Mouse (Mus musculus): ENCODE results near the gene Hist1h2ad. TPM values are rescaled to one million over a fixed set of nuclear protein-coding genes. Genes with fewer than 3 reads are reported as not detected.
"Not testable (repeated sequence)": the region's sequence is repeated elsewhere in the genome, so short reads cannot be mapped to it uniquely, and the experiment has no call there.

Gene Hist1h2ad
- polyA plus RNA-seq, 2 experiments = 4.7 to 10.4 TPM

DNA sequence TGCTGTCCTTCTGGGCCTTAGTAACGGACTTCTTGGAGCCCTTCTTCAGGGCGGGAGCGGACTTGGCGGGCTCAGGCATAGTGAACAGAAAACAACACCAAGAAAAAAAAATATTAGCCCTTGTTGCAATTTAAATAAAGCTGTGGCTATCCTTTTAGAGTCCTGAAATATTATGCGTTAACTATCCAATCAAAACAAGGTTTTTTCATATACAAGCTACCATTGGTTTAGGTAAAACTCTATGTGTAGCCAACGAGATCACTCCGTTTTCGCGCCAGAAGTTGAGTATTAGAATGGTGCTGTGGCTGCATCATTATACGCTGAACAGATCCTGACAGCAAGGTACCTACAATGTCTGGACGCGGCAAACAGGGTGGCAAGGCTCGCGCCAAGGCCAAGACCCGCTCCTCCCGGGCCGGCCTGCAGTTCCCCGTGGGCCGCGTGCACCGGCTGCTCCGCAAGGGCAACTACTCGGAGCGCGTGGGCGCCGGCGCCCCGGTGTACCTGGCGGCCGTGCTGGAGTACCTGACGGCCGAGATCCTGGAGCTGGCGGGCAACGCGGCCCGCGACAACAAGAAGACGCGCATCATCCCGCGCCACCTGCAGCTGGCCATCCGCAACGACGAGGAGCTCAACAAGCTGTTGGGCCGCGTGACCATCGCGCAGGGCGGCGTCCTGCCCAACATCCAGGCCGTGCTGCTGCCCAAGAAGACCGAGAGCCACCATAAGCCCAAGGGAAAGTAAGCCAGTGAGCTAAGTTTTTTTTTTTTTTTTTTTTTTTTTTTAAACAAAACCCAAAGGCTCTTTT is 40.4 kb upstream of the Hist1h2ad start, which contains the start of gene Hist1h2af:
Gene Hist1h2af, plus strand, starts transcription at position 347 of the 808 bp plus-strand sequence.
- ATAC-seq (ENCODE audit: insufficient read depth) (peak; percentile 36), DNase-seq (ENCODE audit: low read depth in 3 of 3, low spot score in 3 of 3) (peak; percentile 91 to 92 (median 92))
- H3K4me1 ChIP-seq (replicated peaks; ENCODE audit: control insufficient read depth in 2 of 2, insufficient read depth in 2 of 2, low read length in 1 of 2) = peaks cover 23 to 24% of the 10 kb centered on the region in 2 experiments
- TF ChIP-seq CTCF (IDR thresholded peaks at IDR 0.05; ENCODE audit: low read depth) = peak; percentile 25
- 0% methylated on average over 25 of the region's 53 CpGs for WGBS (ENCODE audit: insufficient replicate concordance)
- peak within 1 kb of the TSS; percentile 74 to 84 for H3K4me3 ChIP-seq (ENCODE audit: insufficient read depth in 1 of 2, low read depth in 2 of 2, low read length in 2 of 2)
- not testable (repeated sequence) for H3K36me3 ChIP-seq (replicated peaks; ENCODE audit: control insufficient read depth, insufficient read depth, low read depth); H3K9me3 ChIP-seq (ENCODE audit: control insufficient read depth, low read length); H3K27me3 ChIP-seq (ENCODE audit: control insufficient read depth, insufficient read depth, low read length)
- peak within 1 kb of the TSS; percentile 95 for H3K4me2 ChIP-seq (ENCODE audit: low read depth)
- H3K9ac ChIP-seq (replicated peaks) = peak within 1 kb of the TSS; percentile 99
- H3K27ac ChIP-seq = peak within 1 kb of the TSS; percentile 100

DNA sequence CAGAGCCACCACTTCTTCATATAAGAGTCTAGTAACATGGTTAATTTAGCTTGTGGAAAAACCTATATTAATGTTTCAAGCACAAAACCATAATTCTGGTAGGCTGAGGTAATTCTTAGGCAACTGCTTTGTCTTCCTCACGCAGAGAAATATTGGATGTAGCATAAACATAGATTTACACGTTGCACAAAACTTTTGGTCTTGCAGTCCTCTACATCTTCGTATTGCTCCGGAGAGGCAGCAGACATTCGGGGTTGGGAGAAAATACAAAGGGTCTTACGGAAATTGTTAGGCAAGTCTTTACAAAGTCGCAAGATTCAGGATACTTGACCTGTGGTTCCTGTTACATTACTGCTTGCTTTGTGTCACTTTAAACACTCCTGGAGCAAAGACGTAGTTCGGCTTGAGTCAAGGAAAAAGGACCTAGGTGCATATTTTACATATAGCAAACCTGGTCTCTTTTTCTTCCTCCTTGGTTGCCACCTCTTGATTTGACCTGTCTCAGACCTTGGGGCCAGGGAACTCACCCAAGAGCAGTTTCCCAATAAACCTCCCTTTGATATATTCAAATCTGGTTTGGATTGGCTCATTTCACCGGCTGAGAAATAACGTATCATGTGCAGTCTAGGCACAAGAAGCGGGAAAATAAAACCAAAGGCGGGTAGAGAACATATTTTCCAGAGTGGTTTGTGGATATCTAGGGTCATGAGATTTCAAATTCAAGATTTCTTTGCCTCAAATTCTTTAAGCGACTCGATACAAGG is 39.6 kb upstream of the Hist1h2ad start:
- no peaks in the 10 kb centered on the region for H3K27me3 ChIP-seq (ENCODE audit: control insufficient read depth, insufficient read depth, low read length)
- H3K4me1 ChIP-seq (replicated peaks; ENCODE audit: control insufficient read depth in 2 of 2, insufficient read depth in 2 of 2, low read length in 1 of 2) = peaks cover 23% of the 10 kb centered on the region in 2 experiments
- H3K9me3 ChIP-seq (ENCODE audit: control insufficient read depth, low read length) = no peaks in the 10 kb centered on the region
- peak overlapping the region; percentile 74 to 84 for H3K4me3 ChIP-seq (ENCODE audit: insufficient read depth in 1 of 2, low read depth in 2 of 2, low read length in 2 of 2)
- TF ChIP-seq EP300 (IDR thresholded peaks at IDR 0.05; ENCODE audit: low read depth) (no peak; the same call in none of the 2 replicates), CTCF (IDR thresholded peaks at IDR 0.05; ENCODE audit: low read depth) (no peak)
- peak overlapping the region; percentile 100 for H3K27ac ChIP-seq
- no peaks in the 10 kb centered on the region for H3K36me3 ChIP-seq (replicated peaks; ENCODE audit: control insufficient read depth, insufficient read depth, low read depth)
- DNase-seq (ENCODE audit: low read depth in 3 of 3, low spot score in 3 of 3) (peak in 1 of 3 experiments; percentile 74), ATAC-seq (ENCODE audit: insufficient read depth) (peak; percentile 24)
- H3K9ac ChIP-seq (replicated peaks) = peak overlapping the region; percentile 99
- WGBS (ENCODE audit: insufficient replicate concordance) = under 1% methylated on average over 15 of the region's 15 CpGs
- H3K4me2 ChIP-seq (ENCODE audit: low read depth) = peak overlapping the region; percentile 95

DNA sequence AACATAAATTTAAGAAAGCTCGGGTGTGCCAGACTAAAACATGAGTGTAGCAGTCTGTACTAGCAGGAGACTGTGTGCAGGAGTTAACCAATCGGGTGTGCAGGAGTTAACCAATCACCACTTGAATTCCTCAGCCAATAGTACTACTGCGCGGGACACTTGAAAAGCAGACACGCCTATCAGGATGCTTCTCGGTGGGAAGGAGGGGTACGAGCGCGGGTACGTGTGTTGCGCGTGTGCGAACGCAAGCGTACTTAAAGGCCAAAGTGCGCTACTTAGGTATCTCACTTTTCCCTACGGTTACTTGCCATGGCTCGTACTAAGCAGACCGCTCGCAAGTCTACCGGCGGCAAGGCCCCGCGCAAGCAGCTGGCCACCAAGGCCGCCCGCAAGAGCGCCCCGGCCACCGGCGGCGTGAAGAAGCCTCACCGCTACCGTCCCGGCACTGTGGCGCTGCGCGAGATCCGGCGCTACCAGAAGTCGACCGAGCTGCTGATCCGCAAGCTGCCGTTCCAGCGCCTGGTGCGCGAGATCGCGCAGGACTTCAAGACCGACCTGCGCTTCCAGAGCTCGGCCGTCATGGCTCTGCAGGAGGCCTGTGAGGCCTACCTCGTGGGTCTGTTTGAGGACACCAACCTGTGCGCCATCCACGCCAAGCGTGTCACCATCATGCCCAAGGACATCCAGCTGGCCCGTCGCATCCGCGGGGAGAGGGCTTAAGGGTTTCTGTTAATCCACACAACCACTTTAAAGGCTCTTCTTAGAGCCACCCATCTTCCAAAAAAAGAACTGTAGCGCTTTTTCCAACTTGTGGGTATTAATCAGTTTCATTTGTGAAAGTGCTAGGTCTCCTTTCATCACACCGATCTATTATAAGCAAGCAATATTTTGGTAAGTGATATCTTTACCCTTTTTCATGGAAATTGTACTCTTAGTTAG is 38.8 kb upstream of the Hist1h2ad start, which contains the start of gene Hist1h3g:
Gene Hist1h3g, plus strand, starts transcription at position 286 of the 939 bp plus-strand sequence.
- Histone ChIP-seq H3K9ac (replicated peaks) (peak within 1 kb of the TSS; percentile 99), H3K4me2 (ENCODE audit: low read depth) (peak within 1 kb of the TSS; percentile 95), H3K4me3 (ENCODE audit: insufficient read depth in 1 of 2, low read depth in 2 of 2, low read length in 2 of 2) (peak within 1 kb of the TSS; percentile 74 to 84), H3K27ac (peak within 1 kb of the TSS; percentile 100), H3K4me1 (replicated peaks; ENCODE audit: control insufficient read depth in 2 of 2, insufficient read depth in 2 of 2, low read length in 1 of 2) (peaks cover 23 to 25% of the 10 kb centered on the region in 2 experiments)
- DNase-seq (ENCODE audit: low read depth in 3 of 3, low spot score in 3 of 3) = peak; percentile 98
- under 1% methylated on average over 46 of the region's 62 CpGs for WGBS (ENCODE audit: insufficient replicate concordance)
- not testable (repeated sequence) for H3K27me3 ChIP-seq (ENCODE audit: control insufficient read depth, insufficient read depth, low read length); H3K36me3 ChIP-seq (replicated peaks; ENCODE audit: control insufficient read depth, insufficient read depth, low read depth); H3K9me3 ChIP-seq (ENCODE audit: control insufficient read depth, low read length)
- TF ChIP-seq EP300 (IDR thresholded peaks at IDR 0.05; ENCODE audit: low read depth) = peak; percentile 66
- ATAC-seq (ENCODE audit: insufficient read depth) = peak; percentile 81

DNA sequence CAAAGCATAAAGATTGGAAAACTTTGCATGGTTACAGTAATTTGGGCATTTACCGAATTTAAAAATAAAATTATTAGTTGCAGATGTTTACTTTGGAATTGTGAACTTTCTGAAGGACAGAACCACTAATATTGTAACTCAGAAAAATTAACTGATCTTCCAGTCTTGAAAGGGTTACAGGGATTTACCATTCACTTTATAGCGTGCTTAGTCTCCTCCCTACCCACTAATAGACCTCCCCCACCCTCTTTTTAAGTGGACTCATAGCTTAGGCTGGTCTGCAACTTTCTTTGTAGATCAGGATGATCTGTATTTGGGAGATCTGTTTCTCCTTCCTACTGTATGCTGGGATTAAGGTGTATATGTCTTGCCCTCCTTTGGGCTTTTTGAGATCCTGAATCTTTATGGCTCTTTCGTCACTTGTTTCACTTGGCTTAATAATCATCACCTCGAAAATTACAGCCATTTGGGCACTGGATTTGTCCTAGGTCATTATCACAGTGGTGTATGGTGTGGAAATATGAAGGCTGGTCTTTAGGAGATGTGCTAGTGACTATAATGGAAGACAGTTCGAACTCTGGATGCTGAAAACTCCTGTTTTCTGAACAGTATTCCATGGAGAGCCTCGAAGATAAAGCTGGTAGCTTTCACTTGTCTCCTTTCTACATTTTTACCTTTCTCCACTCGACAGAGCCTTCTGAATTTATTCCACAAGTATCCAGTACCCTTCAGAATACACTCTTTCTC is 37.9 kb upstream of the Hist1h2ad start:
- Histone ChIP-seq H3K9ac (replicated peaks) (peak overlapping the region; percentile 94), H3K27me3 (ENCODE audit: control insufficient read depth, insufficient read depth, low read length) (no peaks in the 10 kb centered on the region), H3K36me3 (replicated peaks; ENCODE audit: control insufficient read depth, insufficient read depth, low read depth) (no peaks in the 10 kb centered on the region), H3K4me2 (ENCODE audit: low read depth) (peak overlapping the region; percentile 95), H3K4me3 (ENCODE audit: insufficient read depth in 1 of 2, low read depth in 2 of 2, low read length in 2 of 2) (peak overlapping the region; percentile 74 to 84), H3K27ac (peak overlapping the region; percentile 100), H3K4me1 (replicated peaks; ENCODE audit: control insufficient read depth in 2 of 2, insufficient read depth in 2 of 2, low read length in 1 of 2) (peaks cover 28 to 30% of the 10 kb centered on the region in 2 experiments), H3K9me3 (ENCODE audit: control insufficient read depth, low read length) (no peaks in the 10 kb centered on the region)
- ATAC-seq (ENCODE audit: insufficient read depth) (no peak), DNase-seq (ENCODE audit: low read depth in 3 of 3, low spot score in 3 of 3) (no peak)
- WGBS (ENCODE audit: insufficient replicate concordance) = 12% methylated on average over 7 of the region's 7 CpGs
- no peak for TF ChIP-seq CTCF (IDR thresholded peaks at IDR 0.05; ENCODE audit: low read depth)
- peak; percentile 18; the same call in 1 of the 2 replicates for TF ChIP-seq EP300 (IDR thresholded peaks at IDR 0.05; ENCODE audit: low read depth)
